8 mouse cellular contexts compared by ENCODE assay signal in genomic region chr2:127656086-127656720, GRCm38 (mm10). TPM values are rescaled to one million over a fixed set of nuclear protein-coding genes. Genes with fewer than 3 reads are reported as not detected.
DNase-seq lines count a peak whose midpoint lies in the region; ATAC-seq and TF ChIP-seq lines count a peak whose summit lies in the region.

Mal (minus strand) TSS chr2:127656695.

- no peak for TF ChIP-seq POLR2A in liver, adult 2 months (IDR thresholded peaks at IDR 0.05; ENCODE audit: extremely low read depth, insufficient read depth, low read length)

- no peak for TF ChIP-seq CTCF in liver, adult 2 months (IDR thresholded peaks at IDR 0.05; ENCODE audit: low read depth, low read length)

- H3K27ac ChIP-seq in embryonic facial prominence, embryonic 10.5 days (replicated peaks): no peak within 1 kb of the TSS
- H3K27ac ChIP-seq in heart, embryonic 14.5 days (replicated peaks in 1 of 2; ENCODE audit: control insufficient read depth in 1 of 2, insufficient read depth in 1 of 2, low read depth in 2 of 2, low read length in 2 of 2): no peak within 1 kb of the TSS
- H3K27ac ChIP-seq in liver, adult 2 months (replicated peaks; ENCODE audit: insufficient read depth, low read depth, low read length): no peak within 1 kb of the TSS

- peaks cover 93% of the 10 kb centered on the region for H3K27me3 ChIP-seq in embryonic facial prominence, embryonic 10.5 days (replicated peaks; ENCODE audit: low read depth, poor library complexity, severe bottlenecking)
- H3K27me3 ChIP-seq in heart, embryonic 14.5 days (ENCODE audit: control insufficient read depth, insufficient read depth, low read length): peaks cover 67% of the 10 kb centered on the region
- peaks cover 12% of the 10 kb centered on the region for H3K27me3 ChIP-seq in liver, adult 2 months (ENCODE audit: control insufficient read depth, insufficient read depth, low read length)

- H3K4me1 ChIP-seq in embryonic facial prominence, embryonic 10.5 days: peaks cover 16% of the 10 kb centered on the region
- peaks cover 3 to 11% of the 10 kb centered on the region in 2 experiments; a peak in 3 of 4 replicates for H3K4me1 ChIP-seq in heart, embryonic 14.5 days (ENCODE audit: control insufficient read depth in 2 of 2, insufficient read depth in 2 of 2, low read length in 2 of 2)
- H3K4me1 ChIP-seq in liver, adult 2 months (ENCODE audit: control insufficient read depth, insufficient read depth, low read length): peaks cover 6% of the 10 kb centered on the region

- H3K36me3 ChIP-seq in embryonic facial prominence, embryonic 10.5 days (replicated peaks): no peaks in the 10 kb centered on the region
- no peaks in the 10 kb centered on the region for H3K36me3 ChIP-seq in heart, embryonic 14.5 days (ENCODE audit: control insufficient read depth, insufficient read depth, low read length)
- H3K36me3 ChIP-seq in liver, adult 2 months (ENCODE audit: control insufficient read depth, insufficient read depth, low read length): no peaks in the 10 kb centered on the region

- H3K79me2 ChIP-seq in liver, adult 2 months (ENCODE audit: control insufficient read depth, insufficient read depth, low read length): no peaks in the 10 kb centered on the region

- under 1% methylated on average over 43 of the region's 43 CpGs for WGBS in embryonic facial prominence, embryonic 10.5 days
- WGBS in heart, embryonic 14.5 days: 1% methylated on average over 40 of the region's 43 CpGs
- WGBS in liver, adult 2 months: 1% methylated on average over 43 of the region's 43 CpGs

- peak; percentile 59 for ATAC-seq in frontal cortex, adult (ENCODE audit: low TSS enrichment)
- 0 out of 2 replicates have a peak, but pooled peaks have one; percentile 25 for ATAC-seq in heart, embryonic 14.5 days (ENCODE audit: insufficient number of reproducible peaks, insufficient read depth, low FRiP score, low read depth)

- H3K4me2 ChIP-seq in heart, embryonic 14.5 days (ENCODE audit: low read length): peak within 1 kb of the TSS; percentile 92

- no peak for DNase-seq in frontal cortex, postnatal 10 days (ENCODE audit: low spot score in 2 of 2)
- DNase-seq in embryonic facial prominence, embryonic 10.5 days (ENCODE audit: low spot score): peak; percentile 62
- peak; percentile 81 for DNase-seq in kidney, postnatal 10 days
- peak; percentile 32 for DNase-seq in liver, adult 2 months (ENCODE audit: extremely low read depth, low read depth, low spot score)
- peak; percentile 68 for DNase-seq in neural tube, embryonic 10.5 days (ENCODE audit: extremely low spot score, low spot score)
- DNase-seq in urinary bladder, postnatal 4 days (ENCODE audit: low spot score in 2 of 2): peak; percentile 60 to 66

- no peaks in the 10 kb centered on the region for H3K9me3 ChIP-seq in embryonic facial prominence, embryonic 10.5 days
- no peaks in the 10 kb centered on the region for H3K9me3 ChIP-seq in heart, embryonic 14.5 days (ENCODE audit: control insufficient read depth, low read length)

- H3K9ac ChIP-seq in heart, embryonic 14.5 days (ENCODE audit: low read length): peak within 1 kb of the TSS; percentile 64
- peak within 1 kb of the TSS; percentile 53 for H3K9ac ChIP-seq in liver, adult 2 months (ENCODE audit: low read depth, low read length)

- peak within 1 kb of the TSS; percentile 58 for H3K4me3 ChIP-seq in embryonic facial prominence, embryonic 10.5 days
- H3K4me3 ChIP-seq in heart, embryonic 14.5 days (ENCODE audit: control insufficient read depth in 1 of 2, insufficient read depth in 1 of 2, low read depth in 1 of 2, low read length in 2 of 2): peak within 1 kb of the TSS; percentile 49 to 51
- peak within 1 kb of the TSS; percentile 72; the same call in 1 of the 2 replicates for H3K4me3 ChIP-seq in liver, adult 2 months (ENCODE audit: insufficient read depth, low read depth, low read length)

RNA-seq across cellular contexts. Expression of gene Mal, which starts in this region (rescaled TPM):
- polyA plus RNA-seq in embryonic facial prominence, embryonic 10.5 days (2016; fragmentation: Nextera tagmentation; extraction: Ambion mirVana): 0.11 and 0.88 TPM in 2 replicates
- polyA plus RNA-seq in heart, embryonic 14.5 days (2014; fragmentation: Nextera tagmentation; extraction: Ambion mirVana): 2.1 and 2.6 TPM in 2 replicates
- 0.34 and 0.65 TPM in 2 replicates for total RNA-seq in liver, adult 2 months (2014; rRNA removed)
- polyA plus RNA-seq in liver, adult 2 months (2012; rRNA removed): 0.05 and 0.15 TPM in 2 replicates

Comparison
In these comparisons a context has a peak if more than half of its experiments do, and no peak if none do; other contexts are left out.
1. Peak in DNase-seq and H3K4me3 ChIP-seq in embryonic facial prominence, embryonic 10.5 days; RNA of the gene not detected or under 1 TPM.
2. Peak in DNase-seq, H3K4me3 ChIP-seq and H3K9ac ChIP-seq in liver, adult 2 months; RNA of the gene not detected or under 1 TPM.
3. DNase-seq: peak in kidney, postnatal 10 days (single experiment), neural tube, embryonic 10.5 days (single experiment) and urinary bladder, postnatal 4 days (2 of 2); none in frontal cortex, postnatal 10 days (0 of 2).
4. Peak in every context shown above with its lines, with median percentiles within 50 percentile points of each other: H3K4me3 ChIP-seq.